Mouse (Mus musculus) retina, adult 2 months (tissue): ENCODE measurements at regions not wholly inside any gene's neighbourhood (a gene's known extent, or its start where the extent isn't known, plus 50 kb on each side); places are given as distances from the start of the nearest gene placed in this dataset.

Source experiments
- DNase-seq: peaks from one replicate; pipeline ENCODE4 v3.0.0-alpha.2; 2012; ENCODE audit warnings: low read depth, low spot score

DNA sequence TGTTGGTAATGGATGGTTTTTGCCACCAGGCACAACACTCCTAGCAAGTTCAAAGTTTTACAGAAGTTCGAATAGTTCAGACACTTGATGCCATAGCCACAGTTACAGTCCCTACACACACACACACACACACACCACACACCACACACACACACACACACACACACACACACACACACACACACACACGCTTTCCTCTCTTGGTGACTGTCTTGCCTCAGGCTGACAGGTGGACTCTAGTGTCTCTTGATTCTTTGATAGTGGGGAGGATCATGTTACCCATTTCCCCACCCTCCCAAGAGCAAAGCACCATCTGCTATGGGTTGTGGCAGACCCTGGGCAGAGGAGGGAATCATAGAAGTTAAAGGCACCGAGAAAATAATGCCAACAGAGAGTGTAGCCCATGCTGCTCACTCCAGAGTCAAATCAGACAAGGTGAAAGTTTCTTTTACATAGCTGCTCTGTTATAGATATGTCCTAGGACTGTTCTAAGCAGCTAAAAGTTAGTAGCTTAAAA is 75.9 kb downstream of the Klhl25 start:
- DNase-seq = no peak

DNA sequence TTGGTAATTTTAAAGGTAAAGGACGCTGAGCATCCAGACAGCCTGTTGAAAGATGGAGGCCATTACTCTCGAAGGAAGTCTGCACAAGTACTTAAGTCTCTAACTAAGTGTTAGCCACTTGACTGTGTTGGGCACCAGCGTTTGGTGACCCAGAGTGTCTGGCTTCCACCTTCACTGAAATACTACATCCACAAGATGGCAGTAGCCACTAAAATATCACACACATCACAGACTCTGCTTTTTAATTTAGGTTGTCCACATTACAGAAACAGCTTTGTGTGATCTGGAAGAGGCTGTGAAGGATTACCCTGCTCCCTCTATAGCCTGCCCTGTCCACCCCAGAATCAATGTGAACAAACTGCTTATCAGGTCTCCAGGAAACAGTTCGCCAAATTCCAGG is 79.4 kb downstream of the Klhl25 start:
- peak; percentile 16 for DNase-seq

DNA sequence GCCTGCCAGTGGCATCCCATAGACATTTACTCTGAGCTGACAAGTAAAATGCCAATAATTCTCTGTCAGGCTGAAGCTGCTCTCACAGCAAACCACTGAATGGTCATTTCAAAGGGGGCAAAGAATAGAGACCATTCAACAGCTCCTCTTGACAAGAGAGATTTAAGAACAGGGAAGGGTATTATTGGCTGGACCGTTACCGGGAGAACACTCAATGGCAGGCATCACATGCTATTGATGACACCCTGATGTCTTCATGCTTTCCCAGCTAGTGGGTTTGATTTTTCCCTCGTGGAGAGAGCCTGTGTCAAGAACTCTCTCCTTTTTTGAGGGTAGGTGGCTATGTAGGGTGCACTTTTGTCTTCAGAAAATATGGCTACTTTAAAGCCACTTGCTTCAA is 95.7 kb downstream of the Klhl25 start:
- no peak for DNase-seq

DNA sequence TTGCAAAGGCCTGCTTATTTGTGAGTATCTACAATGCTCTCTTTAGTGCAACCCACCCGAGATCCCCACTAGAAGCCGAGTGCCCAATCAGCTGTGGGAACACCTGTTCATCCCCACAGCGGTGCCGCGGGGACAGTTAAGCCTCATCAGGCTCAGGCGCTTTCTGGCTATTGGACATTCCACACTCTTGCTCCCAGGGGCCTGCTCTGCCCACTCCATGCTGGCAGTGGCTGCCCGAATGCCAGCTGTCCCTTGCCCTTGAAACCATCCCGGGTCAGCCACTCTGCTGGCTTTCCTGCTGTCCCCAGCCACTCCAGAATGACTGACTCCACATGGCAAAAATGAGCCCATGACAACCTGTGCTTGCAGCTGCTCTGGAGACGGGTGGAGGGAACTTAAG is 107.6 kb downstream of the Klhl25 start:
- no peak for DNase-seq

DNA sequence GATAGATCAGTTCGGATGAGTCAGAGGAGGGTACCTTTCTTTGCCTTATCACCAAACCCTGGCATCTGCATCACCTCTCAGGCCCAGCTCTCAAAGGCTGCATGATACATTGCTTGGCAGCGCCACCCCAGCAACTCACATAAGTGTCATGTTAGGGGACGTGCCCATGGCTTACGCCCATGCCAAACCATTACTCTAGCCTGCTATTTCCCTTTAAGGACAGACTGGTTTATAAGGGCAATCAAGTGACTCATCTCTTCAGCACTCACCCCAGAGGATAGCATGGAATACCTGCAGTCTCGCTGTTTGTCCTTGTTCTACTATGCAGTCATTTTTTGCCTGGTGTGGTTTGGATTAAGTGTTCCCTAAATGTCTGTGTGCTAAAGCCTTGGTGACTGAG is 109.3 kb downstream of the Klhl25 start:
- DNase-seq = no peak

DNA sequence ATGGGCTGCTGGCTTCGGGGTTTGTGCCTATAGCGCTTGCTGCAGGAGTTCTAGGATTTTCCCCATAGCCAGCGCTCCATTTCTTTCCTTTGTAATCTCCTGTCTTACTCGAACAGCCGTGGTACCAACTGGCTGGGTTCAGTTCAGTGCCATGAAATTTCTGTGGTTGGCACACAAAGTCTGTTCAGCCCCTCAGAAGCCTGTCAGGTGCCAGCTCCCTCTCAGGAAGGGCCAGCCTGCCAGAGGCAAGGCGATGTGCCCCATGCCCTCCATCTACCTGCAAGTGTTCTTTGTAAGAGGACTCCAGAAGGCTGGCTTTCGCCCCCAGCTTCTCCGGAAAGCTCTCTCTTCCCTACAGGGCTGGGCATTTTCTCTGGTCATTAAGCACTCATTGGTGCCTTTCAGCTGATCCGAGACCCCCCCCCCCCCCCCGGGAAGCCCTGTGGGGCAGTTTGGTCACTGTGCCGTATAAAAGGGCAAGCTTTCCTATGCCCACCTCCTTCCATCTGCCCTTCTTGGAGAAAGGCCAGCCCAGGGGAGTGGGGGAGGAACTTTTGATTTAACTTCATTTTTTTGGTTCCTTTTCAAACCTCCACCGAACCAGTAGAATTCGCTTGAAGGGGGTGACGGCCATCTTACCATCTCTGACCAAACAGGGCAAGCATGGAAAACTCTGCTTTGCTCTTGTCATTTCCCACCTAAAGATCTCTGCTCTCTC is 112.0 kb downstream of the Klhl25 start:
- no peak for DNase-seq

DNA sequence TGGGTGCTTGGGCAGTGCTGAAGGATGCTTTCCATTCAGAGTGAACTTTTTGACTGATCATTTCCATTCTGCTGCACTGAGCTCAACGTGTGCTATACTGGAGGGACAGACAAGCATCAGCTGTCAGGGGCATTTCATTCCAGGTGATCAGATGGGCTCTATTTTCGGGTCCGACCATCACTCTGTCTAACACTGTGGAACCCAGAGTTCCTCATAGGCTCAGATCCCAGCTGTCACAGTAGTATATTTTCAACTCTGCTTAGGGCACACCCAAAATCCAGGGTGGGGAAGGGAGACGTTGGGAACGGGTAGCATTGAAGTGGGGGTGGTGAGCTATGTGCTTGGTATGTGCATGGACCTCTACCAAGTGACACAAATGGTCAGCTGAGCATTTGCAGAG is 120.1 kb downstream of the Klhl25 start:
- no peak for DNase-seq

DNA sequence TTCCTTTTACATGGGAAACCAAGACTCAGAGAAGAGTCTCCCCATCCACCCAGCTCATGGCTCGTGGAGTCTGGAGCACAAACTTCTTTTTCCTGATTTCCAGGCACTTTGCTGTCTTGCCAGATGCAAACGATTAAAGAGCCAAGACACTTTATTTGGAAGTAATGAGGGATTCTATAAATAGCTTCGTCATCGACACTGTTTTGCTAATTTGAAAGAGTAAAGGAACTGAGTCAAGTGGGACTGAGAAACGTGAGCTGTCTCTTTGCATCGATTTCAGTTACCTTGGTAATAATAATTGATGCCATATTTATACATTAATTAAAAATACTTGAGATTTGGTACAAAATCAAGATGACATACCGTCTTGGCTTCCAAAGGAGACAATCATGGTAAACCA is 122.8 kb downstream of the Klhl25 start:
- DNase-seq = no peak

DNA sequence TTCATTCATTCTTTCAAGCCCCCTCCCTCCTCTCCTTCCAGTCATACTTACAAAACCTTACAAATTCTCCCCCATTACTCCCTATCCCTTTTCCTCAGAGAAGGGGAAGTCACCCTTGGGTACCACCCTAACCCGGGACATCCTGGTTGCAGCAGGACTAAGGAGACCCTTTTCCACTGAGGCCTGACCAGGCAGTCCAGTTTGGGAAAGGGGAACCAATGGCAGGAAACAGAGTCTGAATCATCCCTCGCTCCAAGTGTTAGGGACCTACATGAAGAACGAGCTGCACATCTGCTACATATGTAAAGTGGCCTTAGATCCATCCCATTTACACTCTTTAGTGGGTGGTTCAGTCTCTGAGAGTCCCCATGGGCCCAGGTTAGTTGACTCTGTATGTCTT is 123.6 kb downstream of the Klhl25 start:
- no peak for DNase-seq

DNA sequence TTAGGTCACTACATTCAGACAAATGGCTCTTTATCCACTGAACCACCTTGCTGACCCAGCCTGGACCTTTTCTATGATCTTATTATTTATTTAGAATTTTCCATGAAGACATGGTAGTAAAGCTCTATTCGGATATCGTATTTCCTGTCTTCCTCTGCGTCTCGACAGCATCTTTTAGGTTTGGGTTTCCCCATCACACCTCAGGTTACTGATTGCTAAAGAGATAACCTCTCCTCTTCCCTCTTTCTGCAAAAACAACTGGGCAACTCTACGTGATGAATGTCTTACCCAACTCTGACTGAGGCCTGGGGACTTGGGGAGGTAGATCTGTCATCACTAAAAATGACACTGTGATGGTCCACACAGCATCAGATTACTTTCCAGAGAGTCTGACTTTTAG is 133.4 kb downstream of the Klhl25 start:
- no peak for DNase-seq

DNA sequence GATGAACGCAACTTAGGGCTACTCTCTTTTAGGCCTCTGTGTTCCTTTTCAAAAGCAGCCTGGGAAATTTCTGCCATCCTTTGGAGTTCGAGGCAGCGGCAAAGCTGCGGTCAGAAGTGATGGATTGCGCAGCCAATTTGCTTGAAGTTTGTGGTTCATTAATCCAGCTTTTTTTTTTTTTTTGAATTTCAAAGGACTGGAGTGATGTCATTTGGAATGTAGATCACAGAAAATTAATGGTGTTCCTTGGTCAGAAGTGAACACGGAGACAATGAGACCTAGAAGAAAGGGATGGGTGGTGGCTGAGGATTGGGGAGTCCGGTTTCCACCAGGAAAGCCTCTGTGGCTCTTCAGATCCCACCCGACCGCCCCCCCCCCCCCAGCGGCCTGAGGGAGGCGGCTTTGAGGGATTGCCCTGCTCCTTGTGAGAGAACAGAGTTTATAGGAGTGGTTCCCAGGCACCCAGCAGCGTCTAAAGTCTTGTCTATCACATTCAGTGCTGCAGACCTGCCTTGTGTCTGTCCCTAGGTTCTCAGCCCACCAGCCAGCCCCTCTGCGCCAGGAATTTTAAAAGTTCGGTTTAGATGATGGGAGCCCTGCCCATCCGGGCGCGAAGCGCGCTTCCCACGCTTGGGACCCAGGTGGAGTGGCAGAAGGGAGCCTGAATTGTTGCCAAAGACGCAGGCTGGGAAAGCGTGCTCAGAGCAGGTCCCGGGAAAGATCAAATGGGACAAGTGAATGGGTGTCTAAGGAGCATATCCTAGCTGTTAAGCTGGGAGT is 135.1 kb downstream of the Klhl25 start:
- DNase-seq = no peak

DNA sequence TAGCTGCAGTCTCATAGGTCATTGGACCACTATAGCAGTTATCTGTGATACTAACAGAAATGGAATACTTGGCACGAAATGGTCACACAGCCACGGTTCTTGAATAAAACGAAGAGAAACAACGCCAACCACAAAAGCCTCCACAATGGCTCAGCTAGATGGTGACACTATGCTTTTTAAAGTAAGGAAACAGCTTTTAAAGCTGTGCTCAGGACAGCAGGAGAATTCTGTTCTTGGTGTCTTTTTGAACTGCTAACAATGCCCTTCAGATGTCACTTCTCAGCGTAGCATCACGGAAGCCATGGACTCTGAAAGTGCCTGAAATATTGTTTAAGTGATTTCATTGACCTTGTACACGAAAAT is 135.7 kb downstream of the Klhl25 start:
- no peak for DNase-seq

DNA sequence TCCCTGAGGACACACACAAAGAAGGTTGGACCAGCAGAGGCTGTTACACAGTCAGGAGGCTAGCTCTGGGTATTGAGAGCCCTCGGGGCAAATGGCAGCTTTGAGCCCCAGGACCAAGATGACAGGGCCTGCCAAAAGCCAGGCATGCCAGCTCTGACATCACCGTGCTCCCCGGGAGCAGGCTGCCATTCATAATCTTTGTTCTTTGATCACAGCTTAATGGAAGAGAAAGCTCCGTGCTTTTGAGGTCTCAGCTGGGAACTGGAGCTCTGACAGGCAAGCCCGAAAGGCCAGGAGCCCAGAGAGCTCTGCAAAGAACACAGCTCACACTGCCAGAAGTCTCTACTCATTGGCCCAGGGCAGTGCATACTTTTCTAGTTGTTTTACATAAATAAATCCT is 150.7 kb downstream of the Klhl25 start:
- DNase-seq = no peak

DNA sequence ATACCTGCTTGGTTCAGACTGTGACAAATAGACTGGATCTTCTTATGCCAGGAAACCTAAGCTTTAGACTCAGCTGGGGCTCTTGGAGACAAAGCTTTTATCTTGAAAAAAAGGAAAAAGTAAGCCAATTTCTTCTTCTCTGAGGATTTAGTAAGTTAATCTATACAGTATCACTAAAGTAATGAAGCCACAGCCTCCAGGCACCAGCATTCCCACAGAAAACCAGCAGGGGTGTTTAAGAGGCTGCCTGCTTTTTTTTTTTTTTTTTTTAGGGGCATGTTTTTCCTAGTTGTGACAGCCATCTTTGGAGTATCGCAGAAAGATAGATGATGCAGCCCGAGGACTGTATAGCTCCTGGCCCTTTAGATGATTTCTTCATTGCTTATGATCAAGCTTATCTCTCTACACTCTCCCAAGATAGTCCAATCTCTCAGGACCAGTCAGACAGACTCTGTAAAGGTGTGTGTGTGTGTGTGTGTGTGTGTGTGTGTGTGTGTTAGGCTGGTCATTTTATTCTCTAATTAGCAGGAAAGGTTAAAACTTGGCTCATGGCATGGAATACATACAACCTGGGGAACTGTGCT is 151.3 kb downstream of the Klhl25 start:
- DNase-seq = no peak

DNA sequence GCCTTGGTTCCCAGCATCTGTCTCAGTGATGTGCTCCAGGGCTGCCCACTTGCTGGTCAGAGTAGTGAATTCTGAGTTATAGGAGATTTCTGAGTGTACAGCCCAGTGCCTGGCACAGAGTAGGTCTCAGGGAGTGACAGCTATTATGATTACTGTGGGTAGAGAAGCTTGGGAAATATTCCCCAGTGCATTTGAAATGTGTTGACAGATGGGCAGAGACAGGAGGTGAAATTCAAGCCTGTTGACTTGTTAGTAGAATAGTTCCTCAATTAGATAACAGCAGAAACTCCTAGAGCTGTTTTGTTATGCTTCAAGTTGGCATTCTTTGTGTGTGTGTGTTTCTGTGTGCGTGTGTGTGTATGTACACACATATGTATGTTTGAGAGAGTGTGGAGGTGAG is 152.9 kb downstream of the Klhl25 start:
- DNase-seq = no peak

DNA sequence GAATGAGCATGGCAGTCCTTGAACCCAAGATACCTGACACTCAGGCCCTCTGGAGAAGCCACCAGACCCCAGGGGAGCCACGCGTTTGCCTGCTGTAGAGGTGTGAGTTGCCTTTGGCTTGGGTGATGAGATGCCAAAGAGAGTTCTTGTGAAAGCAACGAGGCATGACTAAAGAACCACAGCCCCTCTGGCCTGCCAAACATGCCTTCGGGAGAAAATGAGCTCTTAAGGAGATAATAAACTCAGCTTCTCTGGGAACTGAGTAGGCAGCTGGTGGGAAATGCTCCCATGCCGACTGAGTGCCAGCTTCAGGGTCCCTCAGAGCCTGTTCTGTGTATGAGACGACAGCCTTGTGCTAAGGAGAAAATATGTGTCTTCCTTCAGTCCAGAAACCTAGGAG is 160.1 kb downstream of the Klhl25 start:
- DNase-seq = no peak

DNA sequence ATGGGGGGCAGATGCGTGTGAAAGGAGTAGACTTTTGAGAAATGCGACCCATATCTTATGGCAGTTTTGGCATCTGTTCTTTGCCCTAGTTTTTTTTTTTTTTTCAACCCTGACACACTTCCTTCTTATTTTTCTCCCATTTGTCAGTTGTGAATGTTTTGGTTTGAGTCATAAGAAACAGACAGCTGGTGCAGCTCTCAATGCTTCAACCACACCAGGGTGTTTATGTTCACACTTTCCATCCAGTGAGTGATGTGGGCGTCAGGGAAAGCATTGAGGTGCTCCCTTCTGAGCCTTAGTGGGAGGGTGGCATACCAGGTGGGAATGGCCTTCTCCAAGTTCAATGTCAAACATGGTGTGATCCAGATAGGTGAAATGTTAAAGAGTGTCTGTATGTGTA is 181.9 kb upstream of the Agbl1 start:
- DNase-seq = no peak

DNA sequence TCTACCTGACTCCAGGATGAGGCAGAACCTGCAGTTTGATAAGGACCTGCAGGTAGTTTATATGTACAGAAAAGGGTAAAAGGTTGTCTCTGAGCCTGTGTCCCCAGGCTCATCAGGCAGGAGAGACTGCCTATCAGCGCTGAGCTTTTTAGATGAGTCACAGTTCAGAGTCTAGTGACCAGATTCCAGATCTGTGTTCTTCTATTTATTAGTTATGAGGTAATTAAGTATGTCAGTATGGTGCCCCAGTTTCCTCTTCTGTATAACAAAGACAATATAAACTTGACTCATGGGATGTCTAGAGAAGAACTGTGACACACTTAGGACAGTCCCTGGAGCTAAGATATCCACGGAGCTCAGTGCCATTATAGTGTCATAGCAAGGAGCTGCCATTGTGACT is 180.3 kb upstream of the Agbl1 start:
- DNase-seq = no peak

DNA sequence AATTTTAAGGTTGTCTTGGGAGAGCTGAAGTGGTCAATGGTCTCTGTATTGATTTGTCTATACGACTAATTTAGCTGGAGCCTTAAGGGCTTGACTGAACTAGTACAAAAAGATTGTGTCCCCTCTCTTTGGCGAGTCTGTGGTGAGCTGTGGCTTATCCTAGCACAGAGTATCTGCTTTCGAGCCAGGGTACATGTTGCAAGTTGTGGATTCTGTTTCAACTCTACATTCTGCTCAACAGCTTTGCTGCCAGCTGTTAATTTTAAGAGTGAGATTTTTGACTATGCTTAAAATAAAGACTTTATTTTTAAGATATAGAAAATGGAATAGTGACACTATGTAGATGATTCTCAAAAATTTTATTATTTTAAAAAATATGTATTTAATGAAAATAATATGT is 175.8 kb upstream of the Agbl1 start:
- DNase-seq = no peak

DNA sequence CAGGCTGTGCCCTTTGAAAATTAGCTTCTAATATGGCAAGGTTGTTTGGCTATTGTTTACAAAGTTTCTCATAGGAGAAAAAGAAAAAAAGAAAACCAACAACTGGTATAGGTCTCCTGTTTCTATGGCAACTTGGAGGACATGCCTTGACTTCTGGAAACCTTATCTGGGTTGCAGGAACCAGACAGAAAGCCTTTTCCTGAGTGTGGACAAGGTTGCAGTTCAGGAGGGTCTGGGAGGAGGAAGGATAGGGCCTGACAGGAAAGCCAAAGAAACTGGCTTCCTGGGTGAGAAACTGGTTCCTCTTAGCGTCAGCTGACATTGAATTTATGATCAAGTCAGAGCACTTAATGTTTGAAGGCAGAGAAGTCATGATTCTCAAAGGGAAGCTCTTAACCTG is 130.5 kb upstream of the Agbl1 start:
- DNase-seq = no peak

DNA sequence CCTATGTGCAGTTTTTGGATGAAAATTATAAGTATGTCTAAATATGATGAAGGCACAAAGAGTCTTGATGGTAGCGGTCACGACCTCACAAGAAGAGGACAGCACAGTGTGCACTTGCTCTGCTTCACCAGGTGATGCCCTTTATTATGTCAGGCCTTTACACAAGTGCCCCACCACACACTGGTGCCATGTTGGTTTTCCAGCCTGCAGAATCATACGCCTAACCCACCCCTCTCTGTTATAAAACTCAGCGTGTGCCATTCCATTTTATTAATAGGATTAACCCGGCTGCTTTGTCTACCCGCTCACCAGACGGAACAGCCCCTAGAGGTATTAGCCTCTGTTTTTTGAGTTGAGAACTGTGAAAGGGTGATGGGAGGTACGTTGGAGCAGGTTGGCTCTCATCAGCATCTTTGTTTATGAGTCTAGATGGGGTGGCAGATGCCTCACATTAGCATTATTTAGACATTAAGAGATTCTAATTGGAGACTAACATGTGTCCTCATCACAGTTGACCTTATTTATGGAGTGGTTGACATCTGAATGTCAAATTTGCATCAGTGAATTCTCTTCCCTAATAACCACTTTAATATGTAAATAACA is 108.3 kb upstream of the Agbl1 start:
- DNase-seq = no peak

DNA sequence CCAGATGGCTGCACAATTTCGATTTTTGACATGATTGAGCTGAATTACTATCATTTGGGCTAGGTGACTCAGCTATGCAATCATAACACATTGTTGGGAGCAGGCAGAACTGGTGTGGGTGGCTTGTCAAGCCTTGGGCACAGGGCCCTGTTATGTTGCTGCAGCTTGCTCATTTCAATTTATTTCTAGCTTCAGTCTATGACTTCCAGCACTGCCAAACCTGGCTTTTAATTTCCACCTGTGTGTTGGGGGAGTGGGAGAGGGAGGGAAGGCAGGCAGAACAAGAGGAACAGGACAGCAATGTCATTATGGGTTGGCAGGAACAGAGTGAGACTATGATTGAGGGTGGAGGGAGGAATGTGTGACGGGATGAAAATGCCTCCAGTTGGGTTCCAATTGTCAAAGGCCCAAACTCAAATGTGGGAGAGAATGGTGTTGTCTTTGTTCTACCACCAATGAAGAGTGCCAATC is 102.0 kb upstream of the Agbl1 start:
- DNase-seq = no peak
